Mouse (Mus musculus): ENCODE measurements around the gene Tanc1. TPM values are rescaled to one million over a fixed set of nuclear protein-coding genes. Genes with fewer than 3 reads are reported as not detected.

Gene Tanc1
- polyA plus RNA-seq, 1 experiment, result 7.2 TPM

GRCm38 (mm10) chr2:59812641-59813040 lies 200.8 kb downstream of the Tanc1 start:
- Histone ChIP-seq H3K4me3 (ENCODE audit: low read depth, low read length) (no peak overlapping the region), H3K36me3 (ENCODE audit: control insufficient read depth, insufficient read depth, low read length) (peaks cover 26% of the 10 kb centered on the region), H3K27ac (ENCODE audit: insufficient read depth, low read depth, low read length) (no peak overlapping the region), H3K27me3 (ENCODE audit: control insufficient read depth, insufficient read depth, low read length) (no peaks in the 10 kb centered on the region), H3K4me1 (ENCODE audit: control insufficient read depth, insufficient read depth, insufficient read length, low read length) (no peaks in the 10 kb centered on the region)
- 94% methylated on average over 1 of the region's 1 CpGs for WGBS
- TF ChIP-seq CTCF (IDR thresholded peaks at IDR 0.05; ENCODE audit: extremely low read depth, insufficient read length, insufficient replicate concordance, low read depth, low read length) (no peak), POLR2A (IDR thresholded peaks at IDR 0.05; ENCODE audit: low read depth, low read length) (no peak)

- Histone ChIP-seq H3K36me3 (ENCODE audit: control insufficient read depth, insufficient read depth, low read length) (peaks cover 26% of the 10 kb centered on the region), H3K4me3 (ENCODE audit: low read depth, low read length) (no peak overlapping the region), H3K4me1 (ENCODE audit: control insufficient read depth, insufficient read depth, insufficient read length, low read length) (no peaks in the 10 kb centered on the region), H3K27ac (ENCODE audit: insufficient read depth, low read depth, low read length) (no peak overlapping the region), H3K27me3 (ENCODE audit: control insufficient read depth, insufficient read depth, low read length) (no peaks in the 10 kb centered on the region)
- 92% methylated on average over 13 of the region's 13 CpGs for WGBS
- no peak for TF ChIP-seq POLR2A (IDR thresholded peaks at IDR 0.05; ENCODE audit: low read depth, low read length)
- no peak for TF ChIP-seq CTCF (IDR thresholded peaks at IDR 0.05; ENCODE audit: extremely low read depth, insufficient read length, insufficient replicate concordance, low read depth, low read length)
Measured at GRCm38 (mm10) chr2:59813457-59813856, 201.6 kb downstream of the Tanc1 start.

GRCm38 (mm10) chr2:59814997-59815396 lies 203.2 kb downstream of the Tanc1 start:
- peaks cover 32% of the 10 kb centered on the region for H3K36me3 ChIP-seq (ENCODE audit: control insufficient read depth, insufficient read depth, low read length)

GRCm38 (mm10) chr2:59818663-59819062 lies 206.8 kb downstream of the Tanc1 start:
- no peak overlapping the region for H3K4me3 ChIP-seq (ENCODE audit: low read depth, low read length)
- H3K36me3 ChIP-seq (ENCODE audit: control insufficient read depth, insufficient read depth, low read length), result peaks cover 38% of the 10 kb centered on the region
- TF ChIP-seq CTCF (IDR thresholded peaks at IDR 0.05; ENCODE audit: extremely low read depth, insufficient read length, insufficient replicate concordance, low read depth, low read length) (no peak), POLR2A (IDR thresholded peaks at IDR 0.05; ENCODE audit: low read depth, low read length) (no peak)
- no peak overlapping the region for H3K27ac ChIP-seq (ENCODE audit: insufficient read depth, low read depth, low read length)
- H3K27me3 ChIP-seq (ENCODE audit: control insufficient read depth, insufficient read depth, low read length), result no peaks in the 10 kb centered on the region
- 97% methylated on average over 15 of the region's 15 CpGs for WGBS
- no peaks in the 10 kb centered on the region for H3K4me1 ChIP-seq (ENCODE audit: control insufficient read depth, insufficient read depth, insufficient read length, low read length)

More at GRCm38 (mm10) chr2:59814997-59815396, 203.2 kb downstream of the Tanc1 start:
- TF ChIP-seq POLR2A (IDR thresholded peaks at IDR 0.05; ENCODE audit: low read depth, low read length) (no peak), CTCF (IDR thresholded peaks at IDR 0.05; ENCODE audit: extremely low read depth, insufficient read length, insufficient replicate concordance, low read depth, low read length) (no peak)
- H3K4me3 ChIP-seq (ENCODE audit: low read depth, low read length), result no peak overlapping the region
- H3K4me1 ChIP-seq (ENCODE audit: control insufficient read depth, insufficient read depth, insufficient read length, low read length), result no peaks in the 10 kb centered on the region
- H3K27me3 ChIP-seq (ENCODE audit: control insufficient read depth, insufficient read depth, low read length), result no peaks in the 10 kb centered on the region
- no peak overlapping the region for H3K27ac ChIP-seq (ENCODE audit: insufficient read depth, low read depth, low read length)
- WGBS, result 71% methylated on average over 8 of the region's 8 CpGs

GRCm38 (mm10) chr2:59819415-59819814 lies 207.6 kb downstream of the Tanc1 start:
- no peaks in the 10 kb centered on the region for H3K27me3 ChIP-seq (ENCODE audit: control insufficient read depth, insufficient read depth, low read length)
- 90% methylated on average over 6 of the region's 6 CpGs for WGBS
- no peak overlapping the region for H3K27ac ChIP-seq (ENCODE audit: insufficient read depth, low read depth, low read length)
- no peak overlapping the region for H3K4me3 ChIP-seq (ENCODE audit: low read depth, low read length)
- H3K4me1 ChIP-seq (ENCODE audit: control insufficient read depth, insufficient read depth, insufficient read length, low read length), result no peaks in the 10 kb centered on the region
- TF ChIP-seq CTCF (IDR thresholded peaks at IDR 0.05; ENCODE audit: extremely low read depth, insufficient read length, insufficient replicate concordance, low read depth, low read length) (no peak), POLR2A (IDR thresholded peaks at IDR 0.05; ENCODE audit: low read depth, low read length) (no peak)
- H3K36me3 ChIP-seq (ENCODE audit: control insufficient read depth, insufficient read depth, low read length), result peaks cover 42% of the 10 kb centered on the region

GRCm38 (mm10) chr2:59820088-59820487 lies 208.2 kb downstream of the Tanc1 start:
- Histone ChIP-seq H3K36me3 (ENCODE audit: control insufficient read depth, insufficient read depth, low read length) (peaks cover 38% of the 10 kb centered on the region), H3K27me3 (ENCODE audit: control insufficient read depth, insufficient read depth, low read length) (no peaks in the 10 kb centered on the region), H3K4me1 (ENCODE audit: control insufficient read depth, insufficient read depth, insufficient read length, low read length) (no peaks in the 10 kb centered on the region), H3K4me3 (ENCODE audit: low read depth, low read length) (no peak overlapping the region), H3K27ac (ENCODE audit: insufficient read depth, low read depth, low read length) (no peak overlapping the region)
- WGBS, result 94% methylated on average over 15 of the region's 15 CpGs
- TF ChIP-seq POLR2A (IDR thresholded peaks at IDR 0.05; ENCODE audit: low read depth, low read length) (no peak), CTCF (IDR thresholded peaks at IDR 0.05; ENCODE audit: extremely low read depth, insufficient read length, insufficient replicate concordance, low read depth, low read length) (no peak)

GRCm38 (mm10) chr2:59821044-59821443 lies 209.2 kb downstream of the Tanc1 start:
- TF ChIP-seq POLR2A (IDR thresholded peaks at IDR 0.05; ENCODE audit: low read depth, low read length) (no peak), CTCF (IDR thresholded peaks at IDR 0.05; ENCODE audit: extremely low read depth, insufficient read length, insufficient replicate concordance, low read depth, low read length) (no peak)
- Histone ChIP-seq H3K27ac (ENCODE audit: insufficient read depth, low read depth, low read length) (no peak overlapping the region), H3K4me3 (ENCODE audit: low read depth, low read length) (no peak overlapping the region), H3K27me3 (ENCODE audit: control insufficient read depth, insufficient read depth, low read length) (no peaks in the 10 kb centered on the region), H3K36me3 (ENCODE audit: control insufficient read depth, insufficient read depth, low read length) (peaks cover 34% of the 10 kb centered on the region), H3K4me1 (ENCODE audit: control insufficient read depth, insufficient read depth, insufficient read length, low read length) (no peaks in the 10 kb centered on the region)
- 93% methylated on average over 2 of the region's 2 CpGs for WGBS

Data from small intestine, adult 2 months (tissue).